Mouse (Mus musculus): ENCODE results near the gene Plcxd2.

DNA sequence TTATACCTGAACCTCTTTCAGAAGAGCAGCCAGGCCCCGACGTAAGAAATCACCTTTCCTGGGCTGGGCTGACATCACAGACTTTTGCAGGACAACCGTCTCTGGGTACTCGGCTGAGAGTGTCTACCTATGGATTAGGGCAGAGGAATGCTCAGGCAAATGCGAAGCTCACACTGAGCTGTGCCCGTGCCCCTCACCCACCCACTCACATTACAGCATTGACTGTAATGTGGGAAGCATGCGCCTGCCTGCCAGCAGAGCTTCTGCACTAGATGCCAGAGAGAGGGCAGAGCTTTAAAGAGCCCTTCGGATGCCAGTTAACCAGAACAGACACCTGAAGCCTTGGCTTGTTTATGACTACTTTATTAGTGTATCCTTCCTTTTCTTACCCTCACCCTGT lies 90.4 kb downstream of the Plcxd2 start:
- TF ChIP-seq CTCF (IDR thresholded peaks at IDR 0.05; ENCODE audit: low read depth, low read length) (no peak), POLR2A (IDR thresholded peaks at IDR 0.05; ENCODE audit: borderline replicate concordance, low read depth, low read length) (no peak)

All from bone marrow macrophage, adult 2 months (primary cell).